Mouse (Mus musculus) midbrain, postnatal 0 days (tissue): ENCODE measurements around the gene Qsox2. TPM values are rescaled to one million over a fixed set of nuclear protein-coding genes. Genes with fewer than 3 reads are reported as not detected.

Experiments
- ATAC-seq: fragments of 200-750 bp; cut with Nextera tagmentation; 2 replicates; pipeline ENCODE4 v1.8.0; 2017; ENCODE audit warnings: moderate number of reproducible peaks, mild to moderate bottlenecking, moderate TSS enrichment, moderate library complexity; ENCODE audit not compliant: low FRiP score
- DNase-seq: peaks from one replicate; pipeline ENCODE4 v3.0.0-alpha.2; 2015; ENCODE audit warnings: low spot score
- H3K27ac ChIP-seq: fragments of 300-500 bp; sonication (generic); 2 replicates; pipeline ENCODE4 v1.5.1; 2014; ENCODE audit warnings: low read depth, mild to moderate bottlenecking, low read length, mixed read lengths
- H3K27me3 ChIP-seq: fragments of 300-500 bp; sonication (generic); 2 replicates; pipeline ENCODE4 v1.6.1; 2014; ENCODE audit warnings: low read length, control low read depth, mixed read lengths; ENCODE audit not compliant: insufficient read depth
- H3K36me3 ChIP-seq: fragments of 300-500 bp; sonication (generic); 2 replicates; pipeline ENCODE4 v1.6.1; 2014; ENCODE audit warnings: low read length, control low read depth, mixed read lengths; ENCODE audit not compliant: insufficient read depth
- H3K4me1 ChIP-seq: fragments of 300-500 bp; sonication (generic); 2 replicates; pipeline ENCODE4 v1.6.1; 2014; ENCODE audit warnings: mild to moderate bottlenecking, control low read depth, antibody characterized with exemption, low read length, mixed read lengths; ENCODE audit not compliant: insufficient read depth
- H3K4me2 ChIP-seq: fragments of 300-500 bp; sonication (generic); 2 replicates; pipeline ENCODE4 v1.6.1; 2014; ENCODE audit warnings: low read depth, mild to moderate bottlenecking, low read length, mixed read lengths; ENCODE audit not compliant: poor library complexity, severe bottlenecking
- H3K4me3 ChIP-seq: fragments of 300-500 bp; sonication (generic); 2 replicates; pipeline ENCODE4 v1.5.1; 2014; ENCODE audit warnings: low read depth, mild to moderate bottlenecking, low read length, moderate library complexity
- H3K9ac ChIP-seq: fragments of 300-500 bp; sonication (generic); replicated peaks from 2 replicates; pipeline ENCODE4 v1.6.1; 2014; ENCODE audit warnings: mild to moderate bottlenecking, low read length, moderate library complexity, mixed read lengths; ENCODE audit not compliant: poor library complexity, severe bottlenecking
- H3K9me3 ChIP-seq: fragments of 300-500 bp; sonication (generic); 2 replicates; pipeline ENCODE4 v1.6.1; 2016; ENCODE audit warnings: low read length, control low read depth
- CTCF ChIP-seq: IDR thresholded peaks from 2 replicates; pipeline ENCODE4 v1.5.1; 2016; ENCODE audit warnings: antibody characterized with exemption, mild to moderate bottlenecking
- WGBS: fragments of 180-500 bp; shearing (Covaris S2); extraction: QIAGEN DNeasy Blood & Tissue Kit; methylation state at CpG from one replicate; pipeline ENCODE4 v1.1.7; 2014; 5-methylcytosine and 5-hydroxymethylcytosine counted together
- polyA plus RNA-seq: library from polyadenylated mRNA; unstranded; fragments of >200 nt; fragmentation: Nextera tagmentation; extraction: Ambion mirVana; gene quantifications from 2 replicates; pipeline ENCODE4 v1.2.1, GENCODE M21; 2015
- total RNA-seq: library from RNA; depleted of rRNA; stranded (reverse); fragments of >200 nt; gene quantifications from 2 replicates; pipeline ENCODE4 v1.2.3, GENCODE M21; 2014

Qsox2 gene
- total and polyA plus RNA-seq, 2 experiments from 2014 or later = 8.4 to 19.2 TPM

DNA sequence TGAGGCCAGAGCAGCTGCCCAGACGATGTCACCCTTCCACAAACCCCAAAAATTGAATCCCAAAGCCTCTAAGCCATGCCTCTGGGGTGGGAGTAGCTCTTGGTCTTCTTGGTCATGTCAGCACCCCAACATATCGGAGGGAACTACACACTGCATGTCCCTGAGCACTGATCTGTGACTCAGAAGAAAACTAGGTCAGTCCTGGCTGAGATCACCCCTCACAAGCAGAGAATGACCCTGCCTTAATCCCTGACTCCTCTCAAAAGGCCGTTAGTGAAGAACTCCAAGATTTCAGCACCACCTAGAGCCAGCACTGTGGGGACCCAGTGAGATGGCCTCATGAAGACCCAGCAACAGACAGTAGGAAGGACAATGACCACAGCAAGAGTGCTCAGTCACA is 30.9 kb upstream of the Qsox2 start:
- H3K9me3 ChIP-seq = no peaks in the 10 kb centered on the region
- no peak overlapping the region for H3K4me2 ChIP-seq
- H3K27me3 ChIP-seq = no peaks in the 10 kb centered on the region
- no peak for DNase-seq
- 52% methylated on average over 3 of the region's 3 CpGs for WGBS
- no peak overlapping the region for H3K4me3 ChIP-seq
- H3K9ac ChIP-seq = no peak overlapping the region
- H3K27ac ChIP-seq = no peak overlapping the region
- no peaks in the 10 kb centered on the region for H3K36me3 ChIP-seq
- no peak for ATAC-seq
- TF ChIP-seq CTCF = no peak
- H3K4me1 ChIP-seq = no peaks in the 10 kb centered on the region

DNA sequence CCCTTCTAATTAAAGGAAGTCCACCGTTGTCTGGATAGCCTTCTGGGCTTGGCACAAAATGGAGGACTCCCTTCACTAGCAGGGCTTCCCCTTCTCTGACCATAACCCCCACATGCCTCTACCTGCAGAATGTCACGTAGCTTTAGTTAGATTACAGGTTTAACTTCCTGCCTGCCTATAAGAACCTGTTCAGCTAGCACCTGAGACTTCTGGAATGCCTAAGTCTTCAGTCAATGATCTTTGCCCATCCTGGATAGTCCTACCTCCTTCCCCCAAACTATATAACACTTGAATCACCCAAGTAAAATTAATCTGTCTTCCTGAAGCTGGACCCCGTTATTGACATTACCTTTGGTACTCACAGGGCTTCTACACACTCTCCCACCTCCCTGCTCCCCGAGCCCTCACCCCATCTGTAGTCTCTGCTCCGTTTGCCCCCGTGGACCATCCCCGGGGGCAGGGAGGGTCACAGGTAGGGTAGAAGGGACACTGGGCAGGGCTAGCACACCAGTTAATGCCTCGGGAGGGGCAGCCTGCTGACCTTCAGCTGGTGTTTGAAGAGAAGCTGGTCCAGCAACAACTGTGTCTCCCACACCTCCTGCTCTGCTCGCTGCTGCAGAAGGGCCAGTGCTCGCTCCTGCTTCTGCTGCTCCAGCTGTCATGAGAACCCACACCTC is 28.9 kb upstream of the Qsox2 start:
- H3K9ac ChIP-seq = no peak overlapping the region

DNA sequence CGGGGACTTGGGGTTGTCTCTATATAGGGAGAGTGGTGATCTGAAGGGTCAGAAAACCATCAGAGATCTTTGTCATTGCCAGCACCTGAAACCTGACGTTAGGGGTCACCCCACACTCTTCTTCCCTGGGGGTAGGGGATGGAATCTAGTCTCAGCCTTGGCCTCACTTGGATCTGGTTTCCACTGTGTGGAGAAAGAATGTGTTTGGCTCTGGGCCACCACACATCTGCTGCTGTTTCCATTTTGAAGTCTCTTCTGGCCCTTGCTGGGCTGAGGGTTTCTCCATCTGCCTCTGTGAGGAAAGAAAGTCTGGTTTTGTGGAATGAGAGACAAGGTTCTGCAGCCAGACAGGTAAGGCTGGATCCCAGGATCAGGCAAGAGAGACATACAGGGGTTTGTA is 27.8 kb upstream of the Qsox2 start:
- DNase-seq (no peak), ATAC-seq (no peak)
- Histone ChIP-seq H3K9me3 (no peaks in the 10 kb centered on the region), H3K4me1 (no peaks in the 10 kb centered on the region), H3K27ac (no peak overlapping the region), H3K4me2 (no peak overlapping the region), H3K27me3 (no peaks in the 10 kb centered on the region), H3K9ac (no peak overlapping the region), H3K36me3 (no peaks in the 10 kb centered on the region), H3K4me3 (no peak overlapping the region)
- no peak for TF ChIP-seq CTCF
- 80% methylated on average over 2 of the region's 2 CpGs for WGBS

More for the DNA sequence above, 28.9 kb upstream of the Qsox2 start:
- DNase-seq = no peak
- Histone ChIP-seq H3K36me3 (no peaks in the 10 kb centered on the region), H3K4me2 (no peak overlapping the region), H3K4me3 (no peak overlapping the region), H3K4me1 (no peaks in the 10 kb centered on the region), H3K27me3 (no peaks in the 10 kb centered on the region), H3K27ac (no peak overlapping the region), H3K9me3 (no peaks in the 10 kb centered on the region)
- no peak for ATAC-seq
- TF ChIP-seq CTCF = no peak
- WGBS = 82% methylated on average over 10 of the region's 10 CpGs

DNA sequence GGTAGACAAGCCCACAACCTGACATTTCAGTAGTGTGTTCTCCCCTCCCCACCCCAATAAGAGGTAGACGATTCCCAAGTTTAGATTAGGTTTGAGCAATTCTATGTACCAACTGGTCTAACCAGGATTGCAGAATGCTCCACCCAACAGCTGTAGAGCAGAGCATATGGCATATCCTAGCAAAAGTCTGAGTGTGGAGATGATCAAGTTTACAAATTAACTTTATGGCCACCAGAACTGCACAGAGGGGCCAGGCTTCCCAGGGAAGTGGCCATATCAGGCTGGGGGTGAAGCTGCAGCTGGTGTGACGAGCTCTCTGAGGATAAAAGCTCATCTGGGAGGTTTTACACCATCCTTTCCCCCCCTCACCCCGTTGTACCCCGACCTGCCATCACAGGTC is 27.3 kb upstream of the Qsox2 start:
- WGBS = 69% methylated on average over 4 of the region's 4 CpGs
- H3K4me3 ChIP-seq = no peak overlapping the region
- no peaks in the 10 kb centered on the region for H3K36me3 ChIP-seq
- no peak for TF ChIP-seq CTCF
- H3K9me3 ChIP-seq = no peaks in the 10 kb centered on the region
- H3K27me3 ChIP-seq = no peaks in the 10 kb centered on the region
- H3K9ac ChIP-seq = no peak overlapping the region
- H3K4me1 ChIP-seq = no peaks in the 10 kb centered on the region
- DNase-seq = no peak
- H3K4me2 ChIP-seq = no peak overlapping the region
- no peak for ATAC-seq
- no peak overlapping the region for H3K27ac ChIP-seq

DNA sequence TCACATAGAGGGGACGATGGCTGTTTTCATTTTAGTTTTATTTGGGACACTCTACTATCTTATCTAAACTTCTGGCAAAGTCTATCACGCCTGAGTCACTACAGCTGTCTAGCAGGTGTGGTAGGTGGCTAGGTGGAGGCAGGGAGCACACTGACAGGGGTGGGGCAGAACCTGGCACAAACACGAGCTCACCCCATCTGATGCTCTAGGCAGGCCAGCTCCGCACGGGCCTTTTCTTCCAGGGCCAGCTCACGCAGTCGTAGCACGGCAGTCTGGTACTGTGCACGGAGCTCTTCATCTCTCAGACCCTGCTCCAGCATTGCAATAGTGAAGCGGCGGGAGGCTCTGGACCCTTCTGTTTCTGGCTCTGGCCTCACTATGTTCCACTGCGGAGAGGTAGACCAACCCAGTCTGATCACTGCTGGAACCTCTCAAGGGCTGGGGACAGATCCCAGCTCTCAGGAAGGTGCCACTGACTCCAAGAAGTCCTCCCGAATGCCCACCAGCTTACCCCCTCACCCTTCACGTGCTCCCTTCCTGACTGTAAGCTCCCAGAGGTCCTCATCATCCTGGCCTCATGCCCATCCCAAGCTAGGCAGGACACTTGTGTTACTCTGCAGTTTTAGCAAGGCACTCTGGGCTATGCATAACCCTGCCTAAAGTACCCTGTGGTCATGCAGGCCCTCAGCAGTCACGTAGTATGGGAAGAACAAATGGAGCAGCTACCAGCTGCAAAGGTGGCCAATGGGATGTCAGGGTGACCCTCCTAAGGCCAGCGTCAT is 20.2 kb upstream of the Qsox2 start:
- Histone ChIP-seq H3K36me3 (no peaks in the 10 kb centered on the region), H3K27me3 (no peaks in the 10 kb centered on the region), H3K4me2 (no peak overlapping the region), H3K4me1 (no peaks in the 10 kb centered on the region), H3K9me3 (no peaks in the 10 kb centered on the region), H3K4me3 (no peak overlapping the region), H3K27ac (no peak overlapping the region), H3K9ac (no peak overlapping the region)
- no peak for ATAC-seq
- TF ChIP-seq CTCF = no peak
- no peak for DNase-seq
- 89% methylated on average over 16 of the region's 16 CpGs for WGBS

DNA sequence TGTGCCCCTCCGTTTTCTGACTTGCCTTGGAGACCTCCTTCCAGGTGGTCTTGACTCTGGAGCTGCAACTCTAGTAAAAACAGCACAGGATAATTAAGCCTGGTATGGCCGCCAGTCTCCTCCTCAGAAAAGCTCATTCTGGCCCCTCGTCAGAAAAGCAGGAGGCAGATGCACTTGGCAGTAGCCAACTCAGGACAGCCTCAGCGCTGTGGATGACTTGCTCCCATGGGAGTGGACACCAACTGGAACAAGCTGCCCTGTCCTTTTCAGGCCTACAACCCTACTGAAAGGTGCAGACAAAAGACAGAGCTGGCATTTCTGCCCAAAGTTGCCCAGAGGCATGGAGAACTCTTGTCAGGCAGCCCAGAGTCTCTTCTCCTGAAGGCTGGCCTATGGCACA is 17.5 kb upstream of the Qsox2 start:
- Histone ChIP-seq H3K4me3 (no peak overlapping the region), H3K36me3 (no peaks in the 10 kb centered on the region), H3K27me3 (no peaks in the 10 kb centered on the region), H3K4me2 (no peak overlapping the region), H3K27ac (no peak overlapping the region), H3K9ac (no peak overlapping the region), H3K4me1 (no peaks in the 10 kb centered on the region), H3K9me3 (no peaks in the 10 kb centered on the region)
- DNase-seq (peak; percentile 25), ATAC-seq (no peak)
- 42% methylated on average over 4 of the region's 4 CpGs for WGBS
- no peak for TF ChIP-seq CTCF
